Mouse (Mus musculus): ENCODE measurements around the gene Unc93a.
"Not testable (repeated sequence)": the region's sequence is repeated elsewhere in the genome, so short reads cannot be mapped to it uniquely, and the experiment has no call there.

Gene Unc93a

GRCm38 (mm10) chr17:13069227-13069626 is 62.4 kb downstream of the Unc93a start:
- not testable (repeated sequence) for DNase-seq (ENCODE audit: low spot score)

DNA sequence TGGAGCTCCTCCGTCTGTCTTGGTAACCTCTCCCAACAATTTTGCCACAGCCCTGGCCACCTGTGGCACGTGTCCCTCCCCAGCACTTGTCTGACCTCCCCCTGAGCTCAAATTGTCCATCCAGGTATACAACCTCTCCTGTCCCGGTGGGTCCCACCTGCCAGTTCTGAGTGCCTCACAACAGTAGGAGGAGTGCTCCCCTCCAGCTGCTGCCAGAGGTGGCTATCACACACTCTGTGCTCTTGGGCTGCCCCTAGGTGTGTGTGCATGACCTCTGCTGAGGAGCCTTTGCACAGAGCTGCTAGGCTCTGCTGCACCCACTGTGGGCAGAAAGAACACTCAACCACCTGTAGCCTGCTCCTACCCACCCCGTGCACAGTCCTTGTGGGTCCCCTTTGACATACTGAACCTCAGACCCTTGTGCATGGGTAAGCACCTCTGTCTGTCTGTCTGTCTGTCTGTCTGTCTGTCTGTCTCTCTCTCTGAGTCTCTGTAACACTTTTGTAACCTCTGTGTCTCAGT is 63.7 kb downstream of the Unc93a start:
- DNase-seq (ENCODE audit: low spot score) = not testable (repeated sequence)

- DNase-seq (ENCODE audit: low spot score) = not testable (repeated sequence)
Measured at GRCm38 (mm10) chr17:13062882-13063281, 68.7 kb downstream of the Unc93a start.

GRCm38 (mm10) chr17:13060804-13061203 is 70.8 kb downstream of the Unc93a start, which contains the start of gene Tcp10b:
Gene Tcp10b (plus strand): TSS chr17:13061104.
- DNase-seq (ENCODE audit: low spot score) = not testable (repeated sequence)
